Mouse (Mus musculus) layer of hippocampus, postnatal 36 days (tissue): ENCODE data around the gene Rnf157. TPM values are rescaled to one million over a fixed set of nuclear protein-coding genes. Genes with fewer than 3 reads are reported as not detected.

Experiments
- DNase-seq, 2 experiments: peaks; one replicate each; pipeline ENCODE4 v3.0.0; 2022
- total RNA-seq, 2 experiments: library from RNA; stranded (reverse); gene quantifications; 2 replicates each; pipeline ENCODE4 v1.2.3; 2021

Gene Rnf157
- total RNA-seq = 100 to 1,000 TPM; 212 to 247 TPM

- peak; percentile 88 for DNase-seq
These were observed at the start of gene Rnf157 for GRCm38 (mm10) chr11:116412904-116413630. Gene Rnf157, minus strand, starts transcription at chr11:116413032.

- DNase-seq = no peak
These were observed 47.0 kb upstream of the Rnf157 start for GRCm38 (mm10) chr11:116459786-116460185.

- DNase-seq = no peak
These were observed 43.4 kb upstream of the Rnf157 start for GRCm38 (mm10) chr11:116456234-116456633.

GRCm38 (mm10) chr11:116453889-116454288, 41.1 kb upstream of the Rnf157 start:
- DNase-seq = no peak

GRCm38 (mm10) chr11:116449341-116449740, 36.5 kb upstream of the Rnf157 start:
- DNase-seq = no peak

- DNase-seq = no peak
These were observed 35.0 kb upstream of the Rnf157 start for GRCm38 (mm10) chr11:116447822-116448221.

- DNase-seq = no peak
These were observed 33.6 kb upstream of the Rnf157 start for GRCm38 (mm10) chr11:116446308-116446887.

GRCm38 (mm10) chr11:116445596-116446307, 32.9 kb upstream of the Rnf157 start:
- DNase-seq = peak; percentile 89

GRCm38 (mm10) chr11:116443935-116444334, 31.1 kb upstream of the Rnf157 start:
- no peak for DNase-seq

GRCm38 (mm10) chr11:116443311-116443710, 30.5 kb upstream of the Rnf157 start:
- DNase-seq = no peak

GRCm38 (mm10) chr11:116442867-116443177, 30.0 kb upstream of the Rnf157 start:
- no peak for DNase-seq

GRCm38 (mm10) chr11:116442129-116442866, 29.5 kb upstream of the Rnf157 start:
- DNase-seq = no peak

GRCm38 (mm10) chr11:116440408-116441068, 27.7 kb upstream of the Rnf157 start:
- no peak for DNase-seq

- DNase-seq = no peak
These were observed 26.7 kb upstream of the Rnf157 start for GRCm38 (mm10) chr11:116439269-116440240.

GRCm38 (mm10) chr11:116437541-116437940, 24.7 kb upstream of the Rnf157 start:
- no peak for DNase-seq

GRCm38 (mm10) chr11:116436725-116437331, 24.0 kb upstream of the Rnf157 start:
- DNase-seq = no peak

GRCm38 (mm10) chr11:116435992-116436724, 23.3 kb upstream of the Rnf157 start:
- no peak for DNase-seq

GRCm38 (mm10) chr11:116434967-116435752, 22.3 kb upstream of the Rnf157 start:
- DNase-seq = no peak
